Mouse (Mus musculus): ENCODE results near the gene Zfp1.
"Not testable (repeated sequence)": the region's sequence is repeated elsewhere in the genome, so short reads cannot be mapped to it uniquely, and the experiment has no call there.

Zfp1 gene

GRCm38 (mm10) chr8:111625694-111626527 is 17.3 kb upstream of the Zfp1 start:
- peak; percentile 76 for DNase-seq

- no peak for DNase-seq
Measured at GRCm38 (mm10) chr8:111626528-111626820, 16.7 kb upstream of the Zfp1 start.

- DNase-seq, result no peak
Measured at GRCm38 (mm10) chr8:111626933-111627332, 16.3 kb upstream of the Zfp1 start.

- no peak for DNase-seq
Measured at GRCm38 (mm10) chr8:111627923-111628322, 15.3 kb upstream of the Zfp1 start.

GRCm38 (mm10) chr8:111628401-111628800 is 14.8 kb upstream of the Zfp1 start:
- no peak for DNase-seq

- DNase-seq, result no peak
Measured at GRCm38 (mm10) chr8:111628894-111629501, 14.2 kb upstream of the Zfp1 start.

- DNase-seq, result peak; percentile 67
Measured at GRCm38 (mm10) chr8:111630105-111630521, 13.1 kb upstream of the Zfp1 start, which contains the start of gene Ldhd. Ldhd (minus strand) TSS chr8:111630374.

- DNase-seq, result no peak
Measured at GRCm38 (mm10) chr8:111631589-111631988, 11.6 kb upstream of the Zfp1 start.

GRCm38 (mm10) chr8:111632976-111633375 is 10.2 kb upstream of the Zfp1 start:
- DNase-seq, result no peak

GRCm38 (mm10) chr8:111638086-111638485 is 5.1 kb upstream of the Zfp1 start:
- no peak for DNase-seq

GRCm38 (mm10) chr8:111641064-111641463 is 2.1 kb upstream of the Zfp1 start:
- no peak for DNase-seq

GRCm38 (mm10) chr8:111642496-111642895 is 705 bp upstream of the Zfp1 start:
- DNase-seq, result no peak

- DNase-seq, result no peak
Measured at GRCm38 (mm10) chr8:111642939-111643263, 300 bp upstream of the Zfp1 start.

GRCm38 (mm10) chr8:111644286-111645051 is 1.3 kb downstream of the Zfp1 start:
- DNase-seq, result not testable (repeated sequence)

- no peak for DNase-seq
Measured at GRCm38 (mm10) chr8:111645715-111646114, 2.5 kb downstream of the Zfp1 start.

GRCm38 (mm10) chr8:111648834-111649233 is 5.6 kb downstream of the Zfp1 start:
- no peak for DNase-seq

GRCm38 (mm10) chr8:111650651-111651050 is 7.5 kb downstream of the Zfp1 start:
- no peak for DNase-seq

GRCm38 (mm10) chr8:111653524-111653923 is 10.3 kb downstream of the Zfp1 start:
- no peak for DNase-seq

GRCm38 (mm10) chr8:111657312-111657854 is 14.2 kb downstream of the Zfp1 start:
- DNase-seq, result no peak

GRCm38 (mm10) chr8:111658819-111659423 is 15.7 kb downstream of the Zfp1 start:
- no peak for DNase-seq

- DNase-seq, result peak; percentile 66
Measured at GRCm38 (mm10) chr8:111662473-111662872, 19.3 kb downstream of the Zfp1 start.

GRCm38 (mm10) chr8:111666751-111667150 is 23.6 kb downstream of the Zfp1 start:
- DNase-seq, result no peak

GRCm38 (mm10) chr8:111676237-111676636 is 33.0 kb downstream of the Zfp1 start:
- no peak for DNase-seq

All from cerebellum, adult 11 months (tissue).